Comparison of ENCODE assay signal across 24 mouse cellular contexts in the genomic region with DNA sequence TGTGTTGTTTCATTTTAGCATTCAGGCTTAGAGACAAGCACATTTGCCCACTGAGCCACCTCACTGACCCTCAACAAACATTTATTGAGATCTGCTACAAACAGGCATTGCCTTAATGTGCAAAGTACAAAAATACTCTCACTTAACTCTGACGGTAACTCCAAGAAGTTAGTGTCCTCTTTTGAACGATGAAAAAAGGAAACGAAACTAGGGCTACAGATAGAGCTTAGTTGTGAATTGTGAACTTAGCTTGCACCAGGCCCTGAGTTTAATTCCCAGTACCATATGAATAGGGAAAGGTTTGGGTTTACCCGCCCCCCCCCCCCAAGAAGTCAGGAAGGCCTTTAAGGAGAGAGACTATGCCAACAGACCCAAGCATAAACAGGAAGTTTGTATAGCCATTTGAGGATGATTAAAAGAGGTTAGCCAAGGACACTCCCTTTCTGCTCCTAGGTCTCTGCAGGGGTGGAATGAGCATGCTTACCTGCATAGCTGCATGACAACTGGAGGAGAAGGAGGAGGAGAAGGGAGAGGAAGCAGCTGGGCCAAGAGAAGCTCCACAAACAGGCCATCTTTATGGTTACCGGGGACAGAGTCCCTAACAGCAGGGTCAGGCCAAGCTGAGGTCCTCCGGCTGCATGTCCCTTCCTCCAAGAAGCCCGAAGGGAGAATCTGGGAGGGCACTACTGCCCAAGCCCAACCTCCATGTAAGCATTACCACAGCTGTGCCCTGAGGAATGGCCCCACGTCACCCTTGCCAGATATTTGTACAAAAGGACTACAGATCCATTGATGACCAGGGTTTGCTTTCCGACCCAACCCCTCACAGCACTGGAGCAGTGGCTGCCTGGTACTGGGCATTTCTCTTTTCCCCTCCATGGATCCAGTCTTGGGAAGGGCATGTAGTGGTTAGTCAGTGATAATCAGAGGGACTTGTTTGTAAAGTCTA. TPM values are rescaled to one million over a fixed set of nuclear protein-coding genes. Genes with fewer than 3 reads are reported as not detected.
DNase-seq lines count a peak whose midpoint lies in the region; ATAC-seq and TF ChIP-seq lines count a peak whose summit lies in the region.
"Had no signal": no experiment of that assay in that cellular context is flagged by ENCODE, and none has a peak within 500 bp of the region (broad histone marks: within the 10 kb centered on the region; RNA-seq: fewer than 3 reads in every experiment).

A gene (minus strand): TSS at position 771 of the 949 bp plus-strand sequence.

- no peaks in the 10 kb centered on the region for H3K36me3 ChIP-seq in E14TG2a.4 (ENCODE audit: insufficient read depth, low read length)
- H3K36me3 ChIP-seq in lung, postnatal 0 days (ENCODE audit: insufficient read depth, low read length), result no peaks in the 10 kb centered on the region
- H3K36me3 ChIP-seq: embryonic facial prominence, embryonic 10.5 days; heart, embryonic 13.5 days; intestine, embryonic 15.5 days; kidney, embryonic 15.5 days; limb, embryonic 12.5 days; liver, embryonic 15.5 days; midbrain, embryonic 12.5 days had no signal

- H3K9me3 ChIP-seq in E14TG2a.4 (ENCODE audit: low read length), result no peaks in the 10 kb centered on the region
- no peaks in the 10 kb centered on the region for H3K9me3 ChIP-seq in lung, postnatal 0 days (ENCODE audit: low read length)
- H3K9me3 ChIP-seq: embryonic facial prominence, embryonic 10.5 days; heart, embryonic 13.5 days; intestine, embryonic 15.5 days; kidney, embryonic 15.5 days; limb, embryonic 12.5 days; liver, embryonic 15.5 days; midbrain, embryonic 12.5 days had no signal

- no peak for TF ChIP-seq CTCF in E14TG2a.4 (conservative IDR thresholded peaks at IDR 0.05; ENCODE audit: low read length)
- TF ChIP-seq CTCF in layer of hippocampus, adult 2 months (conservative IDR thresholded peaks at IDR 0.05), result no peak
- TF ChIP-seq CTCF in lung, postnatal 0 days (IDR thresholded peaks at IDR 0.05), result no peak

- no peak for TF ChIP-seq EP300 in lung, postnatal 0 days (IDR thresholded peaks at IDR 0.05)

- peak; percentile 25; the same call in 1 of the 2 replicates for ATAC-seq in frontal cortex, adult (ENCODE audit: low TSS enrichment)
- ATAC-seq in lung, postnatal 0 days, result no peak
- ATAC-seq: forebrain, postnatal 0 days; intestine, embryonic 15.5 days had no signal

- no peaks in the 10 kb centered on the region for H3K27me3 ChIP-seq in E14TG2a.4 (ENCODE audit: insufficient read depth, low read length)
- no peaks in the 10 kb centered on the region for H3K27me3 ChIP-seq in lung, postnatal 0 days (replicated peaks; ENCODE audit: insufficient read depth, low read length)
- H3K27me3 ChIP-seq: heart, embryonic 13.5 days; intestine, embryonic 15.5 days; kidney, embryonic 15.5 days; limb, embryonic 12.5 days; liver, embryonic 15.5 days; midbrain, embryonic 12.5 days had no signal

- H3K27ac ChIP-seq in layer of hippocampus, adult 2 months, result peak within 1 kb of the TSS; percentile 72
- H3K27ac ChIP-seq in lung, postnatal 0 days (ENCODE audit: low read length), result no peak within 1 kb of the TSS
- H3K27ac ChIP-seq: embryonic facial prominence, embryonic 10.5 days; heart, embryonic 13.5 days; intestine, embryonic 15.5 days; kidney, embryonic 15.5 days; limb, embryonic 12.5 days; liver, embryonic 15.5 days; midbrain, embryonic 12.5 days had no signal

- peaks cover 77% of the 10 kb centered on the region for H3K4me1 ChIP-seq in E14TG2a.4 (replicated peaks; ENCODE audit: low read depth, low read length)
- no peaks in the 10 kb centered on the region for H3K4me1 ChIP-seq in lung, postnatal 0 days (ENCODE audit: insufficient read depth, low read depth, low read length)
- H3K4me1 ChIP-seq: intestine, embryonic 15.5 days; limb, embryonic 12.5 days; liver, embryonic 15.5 days; midbrain, embryonic 12.5 days had no signal

- intact Hi-C loops in left cerebral cortex, postnatal 25 days (cut with DNase I), result no loop called here

- H3K4me3 ChIP-seq in E14TG2a.4 (replicated peaks; ENCODE audit: low read length), result peak within 1 kb of the TSS; percentile 39
- H3K4me3 ChIP-seq in layer of hippocampus, adult 2 months, result peak within 1 kb of the TSS; percentile 17; the same call in 1 of the 2 replicates
- no peak within 1 kb of the TSS for H3K4me3 ChIP-seq in lung, postnatal 0 days (ENCODE audit: low read depth, low read length)
- H3K4me3 ChIP-seq: embryonic facial prominence, embryonic 10.5 days; erythroblast, embryonic 14.5 days; heart, embryonic 13.5 days; intestine, embryonic 15.5 days; kidney, embryonic 15.5 days; limb, embryonic 12.5 days; liver, embryonic 15.5 days; midbrain, embryonic 12.5 days; myocyte had no signal

- H3K4me2 ChIP-seq in lung, postnatal 0 days (replicated peaks; ENCODE audit: low read depth, low read length), result no peak within 1 kb of the TSS
- H3K4me2 ChIP-seq: heart, embryonic 13.5 days; intestine, embryonic 15.5 days; kidney, embryonic 15.5 days; limb, embryonic 12.5 days; liver, embryonic 15.5 days; midbrain, embryonic 12.5 days had no signal

- no peak within 1 kb of the TSS for H3K9ac ChIP-seq in lung, postnatal 0 days (replicated peaks; ENCODE audit: low read depth)
- H3K9ac ChIP-seq: forebrain, postnatal 0 days; heart, embryonic 13.5 days; intestine, embryonic 15.5 days; kidney, embryonic 15.5 days; limb, embryonic 12.5 days; liver, embryonic 15.5 days; midbrain, embryonic 12.5 days had no signal

- WGBS in lung, postnatal 0 days, result 67% methylated on average over 9 of the region's 9 CpGs

- no peak for DNase-seq in frontal cortex, postnatal 25 days (ENCODE audit: low spot score in 2 of 2)
- DNase-seq in layer of hippocampus, adult 2 months (ENCODE audit: low spot score in 2 of 2), result peak; percentile 23 to 35
- DNase-seq in left cerebral cortex, postnatal 25 days (ENCODE audit: low spot score in 2 of 2), result peak in 1 of 2 experiments; percentile 37
- DNase-seq in spleen, postnatal 4 days (ENCODE audit: low spot score in 2 of 2), result no peak
- DNase-seq in lung, postnatal 0 days (ENCODE audit: low spot score), result no peak
- DNase-seq in neural tube, embryonic 10.5 days (ENCODE audit: extremely low spot score, low spot score), result no peak
- DNase-seq: adrenal gland, postnatal 10 days; B cell, adult 2 months; cerebellum, postnatal 14 days; forebrain, postnatal 0 days had no signal

RNA-seq across cellular contexts. Expression of the gene that starts here (rescaled TPM):
- total RNA-seq in layer of hippocampus, adult 2 months (2021), result 10 to 100 TPM; 42.6 to 45.6 TPM
- total RNA-seq in left cerebral cortex, postnatal 25 days (2021), result 10 to 100 TPM; 51.6 to 68.2 TPM
- polyA plus RNA-seq in lung, postnatal 0 days (2015; fragmentation: Nextera tagmentation; extraction: Ambion mirVana), result 0.07 TPM in 1 of 2 replicates, not detected in the other
- total RNA-seq: adrenal gland, postnatal 10 days; forebrain, postnatal 0 days; gastrocnemius, postnatal 4 days; hematopoietic stem cell, adult 5-6 weeks; MEL had no signal
- polyA plus RNA-seq: erythroblast, embryonic 14.5 days; heart, embryonic 13.5 days; limb, embryonic 12.5 days; liver, embryonic 15.5 days had no signal

Comparison
In these comparisons a context has a peak if more than half of its experiments do, and no peak if none do; other contexts are left out.
1. DNase-seq: peak in layer of hippocampus, adult 2 months (2 of 2); none in frontal cortex, postnatal 25 days (0 of 2), spleen, postnatal 4 days (0 of 2), lung, postnatal 0 days (single experiment) and neural tube, embryonic 10.5 days (single experiment).